In genomic region chr12:82076766-82077165, GRCm38 (mm10) we compare ENCODE assay signal across 28 mouse cellular contexts.
DNase-seq lines count a peak whose midpoint lies in the region; ATAC-seq and TF ChIP-seq lines count a peak whose summit lies in the region.
"Had no signal": no experiment of that assay in that cellular context is flagged by ENCODE, and none has a peak within 500 bp of the region (broad histone marks: within the 10 kb centered on the region; RNA-seq: fewer than 3 reads in every experiment).

No protein-coding gene starts in this region.

- no peaks in the 10 kb centered on the region for H3K36me3 ChIP-seq in kidney, postnatal 0 days (ENCODE audit: insufficient read depth, low read length)
- H3K36me3 ChIP-seq: embryonic facial prominence, embryonic 13.5 days; G1E; heart, embryonic 12.5 days; liver, embryonic 15.5 days; lung, embryonic 15.5 days; midbrain, embryonic 13.5 days; neural tube, embryonic 13.5 days had no signal

- H3K4me2 ChIP-seq in kidney, postnatal 0 days (ENCODE audit: low read length), result no peak overlapping the region
- H3K4me2 ChIP-seq: embryonic facial prominence, embryonic 13.5 days; heart, embryonic 12.5 days; hindbrain, embryonic 14.5 days; liver, embryonic 15.5 days; lung, embryonic 15.5 days; midbrain, embryonic 13.5 days; neural tube, embryonic 13.5 days had no signal

- DNase-seq in heart, adult 11 months, result peak; percentile 30
- no peak for DNase-seq in heart, postnatal 36 days
- DNase-seq in kidney, postnatal 0 days (ENCODE audit: low spot score), result peak; percentile 61
- no peak for DNase-seq in kidney, adult 18-20 months
- no peak for DNase-seq in left cerebral cortex, adult 2 months (ENCODE audit: extremely low spot score in 1 of 2, low spot score in 2 of 2)
- no peak for DNase-seq in left cerebral cortex, adult 9 months (ENCODE audit: low spot score in 2 of 2)
- DNase-seq in retina, postnatal 1 day, result no peak
- DNase-seq: adrenal gland, adult 8-10 months; cerebellum, adult 2 months; cerebellum, postnatal 36 days; embryo, embryonic 11 days; gastrocnemius, adult 2 months; gastrocnemius, postnatal 36 days; heart, adult 2 months; thymus, adult 18-20 months; thymus, postnatal 25 days had no signal

- no peak for TF ChIP-seq POLR2A in cortical plate, adult 2 months (IDR thresholded peaks at IDR 0.05; ENCODE audit: extremely low read depth, insufficient read depth, low read length)

- intact Hi-C loops in heart, postnatal 36 days (cut with DNase I), result no loop called here
- intact Hi-C loops in left cerebral cortex, adult 2 months (cut with DNase I), result loop anchor here (1.0 kb wide), 1 partner anchor 28 kb away; no protein-coding TSS in a partner anchor

- no peak for TF ChIP-seq CTCF in kidney, postnatal 0 days (IDR thresholded peaks at IDR 0.05; ENCODE audit: low read depth)
- no peak for TF ChIP-seq CTCF in left cerebral cortex, adult 2 months (IDR thresholded peaks at IDR 0.05)
- no peak for TF ChIP-seq CTCF in cortical plate, adult 2 months (IDR thresholded peaks at IDR 0.05; ENCODE audit: extremely low read depth, insufficient read depth, low read length)

- no peak overlapping the region for H3K9ac ChIP-seq in kidney, postnatal 0 days (ENCODE audit: low read depth, low read length)
- H3K9ac ChIP-seq: embryonic facial prominence, embryonic 13.5 days; heart, embryonic 12.5 days; hindbrain, embryonic 14.5 days; liver, embryonic 15.5 days; lung, embryonic 15.5 days; midbrain, embryonic 13.5 days; neural tube, embryonic 13.5 days had no signal

- 51% methylated on average over 8 of the region's 8 CpGs for WGBS in kidney, postnatal 0 days

- H3K9me3 ChIP-seq in kidney, postnatal 0 days (replicated peaks; ENCODE audit: low read length), result no peaks in the 10 kb centered on the region
- H3K9me3 ChIP-seq: embryonic facial prominence, embryonic 13.5 days; G1E; liver, embryonic 15.5 days; lung, embryonic 15.5 days; midbrain, embryonic 13.5 days; neural tube, embryonic 13.5 days had no signal

- no peaks in the 10 kb centered on the region for H3K27me3 ChIP-seq in kidney, postnatal 0 days (ENCODE audit: insufficient read depth, low read length)
- H3K27me3 ChIP-seq: embryonic facial prominence, embryonic 13.5 days; heart, embryonic 12.5 days; liver, embryonic 15.5 days; lung, embryonic 15.5 days; midbrain, embryonic 13.5 days; neural tube, embryonic 13.5 days had no signal

- H3K4me1 ChIP-seq in kidney, postnatal 0 days (replicated peaks; ENCODE audit: insufficient read depth, low read length), result 0 out of 2 replicates have a peak, but pooled peaks cover 4% of the 10 kb centered on the region
- H3K4me1 ChIP-seq in cortical plate, adult 2 months (ENCODE audit: control insufficient read depth, insufficient read depth, low read length), result peaks cover 28% of the 10 kb centered on the region
- H3K4me1 ChIP-seq: liver, embryonic 15.5 days; midbrain, embryonic 13.5 days had no signal

- H3K27ac ChIP-seq in kidney, postnatal 0 days, result no peak overlapping the region
- peak overlapping the region; percentile 97 for H3K27ac ChIP-seq in left cerebral cortex, adult 2 months
- H3K27ac ChIP-seq in cortical plate, adult 2 months (ENCODE audit: insufficient read depth, low read length), result peak overlapping the region; percentile 49
- H3K27ac ChIP-seq: gastrocnemius, adult 2 months; heart, adult 2 months; hindbrain, embryonic 14.5 days; liver, embryonic 15.5 days; lung, embryonic 15.5 days; macrophage; midbrain, embryonic 13.5 days; neural tube, embryonic 13.5 days had no signal

- no peak overlapping the region for H3K4me3 ChIP-seq in kidney, postnatal 0 days (replicated peaks; ENCODE audit: low read depth, low read length)
- H3K4me3 ChIP-seq in left cerebral cortex, adult 2 months, result no peak overlapping the region
- H3K4me3 ChIP-seq in cortical plate, adult 2 months (ENCODE audit: insufficient read depth, low read length), result no peak overlapping the region
- H3K4me3 ChIP-seq: embryonic facial prominence, embryonic 13.5 days; erythroblast, embryonic 14.5 days; gastrocnemius, adult 2 months; heart, adult 2 months; heart, embryonic 12.5 days; liver, embryonic 15.5 days; lung, embryonic 15.5 days; midbrain, embryonic 13.5 days; neural tube, embryonic 13.5 days had no signal

- ATAC-seq in kidney, postnatal 0 days (replicated peaks; ENCODE audit: low FRiP score, low read depth), result no peak
- ATAC-seq: forebrain, embryonic 16.5 days; midbrain, embryonic 13.5 days had no signal

Comparison
In these comparisons a context has a peak if more than half of its experiments do, and no peak if none do; other contexts are left out.
1. DNase-seq: peak in heart, adult 11 months (single experiment) and kidney, postnatal 0 days (single experiment); none in heart, postnatal 36 days (0 of 2), kidney, adult 18-20 months (single experiment), left cerebral cortex, adult 2 months (0 of 2), left cerebral cortex, adult 9 months (0 of 2) and retina, postnatal 1 day (single experiment).